Mouse (Mus musculus): ENCODE measurements around the gene Ptger2.

The Ptger2 gene

GRCm38 (mm10) chr14:45049689-45050418 is 61.9 kb downstream of the Ptger2 start:
- DNase-seq = no peak

- DNase-seq = no peak
Observed at GRCm38 (mm10) chr14:45050419-45050776, 62.4 kb downstream of the Ptger2 start.

GRCm38 (mm10) chr14:45051116-45051515 is 63.1 kb downstream of the Ptger2 start:
- no peak for DNase-seq

All from cerebellum, adult 18-20 months (tissue).